Comparison of ENCODE assay signal across 16 mouse cellular contexts in the genomic region with DNA sequence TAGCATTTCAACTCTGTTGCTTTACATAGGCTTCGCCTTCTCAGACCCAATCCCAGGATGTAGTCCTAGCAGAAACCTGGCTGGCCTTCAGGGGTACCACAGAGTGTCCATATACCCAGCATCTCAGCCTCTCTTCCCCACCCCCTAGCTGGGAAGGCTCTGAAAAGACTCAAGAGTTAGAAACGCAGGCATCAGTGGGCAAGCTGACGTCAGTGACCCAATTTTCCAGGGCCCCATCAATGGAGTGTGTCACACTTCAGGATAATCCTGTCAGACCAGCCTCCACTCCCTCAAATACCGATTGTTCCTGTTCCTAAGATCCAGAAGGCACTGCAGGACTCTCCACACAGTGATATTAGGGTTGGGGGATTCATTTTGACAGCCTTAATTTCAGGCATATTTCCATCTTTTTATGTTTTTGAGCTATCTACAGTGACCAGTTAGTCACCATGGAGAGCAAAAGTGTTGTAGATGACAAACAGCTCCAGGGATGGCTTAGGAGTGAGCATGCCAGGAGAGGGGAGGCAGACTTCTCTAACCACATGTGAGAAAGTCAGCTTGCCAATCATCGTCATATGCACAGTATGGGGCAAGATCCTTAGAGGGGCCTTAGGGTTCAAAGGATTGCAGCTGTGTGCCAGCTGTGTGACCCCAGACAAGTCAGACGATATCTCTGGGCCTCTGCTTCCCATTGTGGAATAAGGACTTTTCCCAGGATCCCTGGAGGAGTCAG. TPM values are rescaled to one million over a fixed set of nuclear protein-coding genes. Genes with fewer than 3 reads are reported as not detected.
"Had no signal": no experiment of that assay in that cellular context is flagged by ENCODE, and none has a peak within 500 bp of the region (broad histone marks: within the 10 kb centered on the region; RNA-seq: fewer than 3 reads in every experiment).

No protein-coding gene starts in this region.

- H3K4me2 ChIP-seq: intestine, embryonic 15.5 days; liver, embryonic 11.5 days; lung, embryonic 15.5 days; neural tube, embryonic 12.5 days had no signal

- H3K4me3 ChIP-seq: intestine, embryonic 15.5 days; left cerebral cortex, adult 2 months; limb, embryonic 10.5 days; lung, embryonic 15.5 days; megakaryocyte, embryonic 14.5 days; neural tube, embryonic 12.5 days had no signal

- H3K9me3 ChIP-seq: intestine, embryonic 15.5 days; limb, embryonic 10.5 days; lung, embryonic 15.5 days; neural tube, embryonic 12.5 days had no signal

- H3K36me3 ChIP-seq: intestine, embryonic 15.5 days; limb, embryonic 10.5 days; lung, embryonic 15.5 days; neural tube, embryonic 12.5 days had no signal

- H3K27ac ChIP-seq: intestine, embryonic 15.5 days; left cerebral cortex, adult 2 months; limb, embryonic 10.5 days; lung, embryonic 15.5 days; macrophage; neural tube, embryonic 12.5 days; stomach, postnatal 0 days had no signal

- DNase-seq: kidney, adult 18-20 months; kidney, postnatal 10 days; lung, postnatal 14 days; thymus, postnatal 14 days had no signal

- H3K9ac ChIP-seq: intestine, embryonic 15.5 days; lung, embryonic 15.5 days; neural tube, embryonic 12.5 days had no signal

- H3K4me1 ChIP-seq: intestine, embryonic 15.5 days; neural tube, embryonic 12.5 days had no signal

- ATAC-seq: intestine, embryonic 15.5 days had no signal

RNA-seq across cellular contexts. Expression of gene Chrna3, which starts 5.2 kb away (rescaled TPM):
- total RNA-seq: monocyte, adult 5-6 weeks; neutrophil, adult 5-6 weeks had no signal
- polyA plus RNA-seq: macrophage had no signal

RNA-seq across cellular contexts. Expression of gene Chrnb4, which starts 17.0 kb away (rescaled TPM):
- total RNA-seq: left cerebral cortex, adult 2 months; monocyte, adult 5-6 weeks; neutrophil, adult 5-6 weeks had no signal
- polyA plus RNA-seq: macrophage had no signal

RNA-seq across cellular contexts. Expression of gene Chrna5, which starts 50.9 kb away (rescaled TPM):
- total RNA-seq: monocyte, adult 5-6 weeks; neutrophil, adult 5-6 weeks had no signal
- polyA plus RNA-seq: liver, embryonic 11.5 days; liver, embryonic 16.5 days; macrophage had no signal
